Mouse (Mus musculus): ENCODE data around the gene Eif4g1.

Eif4g1 gene

DNA sequence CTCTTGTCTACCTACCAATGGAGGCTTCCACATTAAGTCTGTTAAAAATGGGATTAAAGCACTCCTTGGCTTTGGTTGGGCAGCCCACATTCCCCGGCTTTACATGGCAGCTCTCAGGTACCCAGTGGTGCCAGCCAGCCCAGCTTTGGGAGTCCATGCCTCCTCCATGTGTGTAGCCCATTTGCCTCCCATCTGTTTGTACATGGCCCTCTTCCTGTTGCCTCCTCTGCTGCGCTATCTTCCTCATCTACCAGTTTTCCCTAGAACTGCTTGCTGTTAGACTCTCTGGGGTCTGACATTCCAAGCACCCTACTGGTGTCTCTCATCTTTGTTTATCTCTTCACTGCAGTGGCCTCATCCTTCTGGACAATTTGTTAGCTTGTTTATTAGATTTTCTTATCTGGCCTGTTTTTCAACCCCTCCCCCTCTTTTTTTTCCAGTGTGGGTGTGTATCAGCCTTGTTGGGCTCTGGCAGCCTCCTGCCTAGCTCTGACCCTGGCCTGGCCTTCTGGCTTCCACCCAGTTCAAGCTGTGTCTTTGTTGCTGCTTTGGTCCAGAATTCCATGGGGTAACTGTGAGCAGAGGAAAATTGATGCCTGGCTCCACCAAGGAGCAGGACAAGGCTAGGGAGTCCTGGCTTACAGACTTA lies 38.4 kb downstream of the Eif4g1 start:
- DNase-seq, result peak; percentile 60

DNA sequence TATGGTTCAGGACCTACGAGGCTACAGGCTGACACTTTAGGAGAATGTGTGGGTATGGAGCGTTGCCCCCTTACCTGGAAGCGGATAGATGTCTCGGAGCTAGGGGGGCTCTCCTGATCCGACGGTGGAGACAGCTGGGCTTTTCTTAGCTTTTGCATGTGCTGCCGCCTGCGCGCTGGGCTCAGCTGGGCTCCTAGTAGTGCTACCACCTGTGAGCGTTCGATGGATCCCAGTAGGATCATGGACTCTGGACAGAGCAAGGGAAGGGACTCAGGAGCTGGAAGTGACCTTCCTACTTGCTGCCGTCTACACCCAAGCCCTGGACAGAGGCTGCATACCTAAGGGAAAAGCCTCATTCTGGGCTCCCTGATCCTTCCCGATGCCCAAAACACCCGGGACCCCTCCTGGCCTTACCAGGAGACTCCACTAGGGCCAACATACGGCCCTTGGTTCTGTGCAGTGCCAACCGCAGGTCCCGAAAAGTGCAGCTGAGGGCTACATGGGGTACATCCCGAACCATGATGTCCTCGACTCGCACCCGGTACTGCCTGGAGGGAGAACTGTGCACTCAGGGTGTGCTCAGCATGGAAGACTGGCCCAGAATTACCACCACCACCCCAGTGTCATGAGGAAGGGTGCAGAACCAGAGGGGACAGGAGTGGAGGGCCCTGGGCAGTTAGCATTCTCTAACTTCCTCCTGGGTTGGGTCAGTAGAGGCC lies 40.3 kb downstream of the Eif4g1 start:
- DNase-seq, result no peak

DNA sequence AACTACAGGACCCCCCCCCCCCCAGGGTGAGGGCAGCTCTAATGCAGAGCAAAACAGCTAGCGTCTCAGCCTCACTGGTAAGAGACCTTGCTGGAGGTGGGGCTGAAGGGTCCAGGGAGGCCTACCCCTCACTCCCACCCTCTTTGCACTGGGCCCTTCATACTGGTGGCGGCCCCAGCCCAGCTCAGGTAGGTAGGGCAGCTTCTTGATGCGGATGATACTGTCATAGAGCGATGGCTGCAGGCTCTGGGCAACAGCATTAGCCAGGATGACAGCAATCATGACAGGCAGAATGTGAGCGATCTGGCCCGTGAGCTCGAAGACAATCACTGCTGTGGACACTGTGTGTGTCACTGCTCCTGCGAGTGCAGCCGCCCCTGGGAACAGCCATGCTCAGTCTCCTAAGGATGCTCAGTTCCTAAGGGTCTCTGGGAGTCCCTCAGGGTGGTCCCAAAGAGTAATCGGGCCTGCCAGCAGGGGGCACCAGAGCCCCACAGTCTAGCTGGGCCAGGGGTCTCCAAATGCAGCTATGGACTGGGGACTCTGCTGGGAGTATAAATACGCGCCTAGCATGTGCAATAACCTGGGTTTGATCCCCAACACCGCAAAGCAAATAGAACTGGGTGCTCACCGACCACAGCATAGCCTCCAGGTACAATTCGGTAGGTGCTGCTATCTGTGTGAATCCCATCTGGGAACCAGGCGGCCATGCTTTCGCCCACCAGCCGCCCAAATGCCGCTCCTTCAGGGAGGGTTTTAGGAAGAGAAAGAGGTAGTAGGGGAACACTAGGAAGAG lies 41.0 kb downstream of the Eif4g1 start:
- DNase-seq, result no peak

DNA sequence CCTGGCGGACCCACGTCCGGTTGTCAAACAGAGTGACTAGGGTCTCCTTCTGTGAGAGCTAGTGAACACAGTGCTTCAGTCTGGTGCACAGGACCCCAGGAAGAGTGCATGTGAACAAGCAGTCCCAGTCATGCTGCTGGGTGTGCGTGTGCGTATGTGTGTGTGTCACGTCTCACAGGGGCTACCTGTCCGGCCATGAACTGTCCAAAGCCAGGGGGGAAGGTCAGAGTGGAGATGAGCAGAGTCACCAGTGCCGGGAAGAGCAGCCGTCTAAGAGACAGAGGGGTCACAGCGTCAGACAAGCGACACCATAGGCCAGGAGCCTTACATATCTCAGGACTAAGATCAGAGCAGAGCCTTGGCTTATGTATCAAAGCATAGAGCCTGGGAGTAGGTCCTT lies 42.3 kb downstream of the Eif4g1 start:
- DNase-seq, result no peak

- no peak for DNase-seq
Observed at GRCm38 (mm10) chr16:20710810-20711209, 42.7 kb downstream of the Eif4g1 start.

- no peak for DNase-seq
Observed at GRCm38 (mm10) chr16:20712190-20712589, 44.1 kb downstream of the Eif4g1 start.

- peak; percentile 79 for DNase-seq
Observed at GRCm38 (mm10) chr16:20712889-20713288, 44.8 kb downstream of the Eif4g1 start.

- no peak for DNase-seq
Observed at GRCm38 (mm10) chr16:20714307-20715080, 46.4 kb downstream of the Eif4g1 start.

DNA sequence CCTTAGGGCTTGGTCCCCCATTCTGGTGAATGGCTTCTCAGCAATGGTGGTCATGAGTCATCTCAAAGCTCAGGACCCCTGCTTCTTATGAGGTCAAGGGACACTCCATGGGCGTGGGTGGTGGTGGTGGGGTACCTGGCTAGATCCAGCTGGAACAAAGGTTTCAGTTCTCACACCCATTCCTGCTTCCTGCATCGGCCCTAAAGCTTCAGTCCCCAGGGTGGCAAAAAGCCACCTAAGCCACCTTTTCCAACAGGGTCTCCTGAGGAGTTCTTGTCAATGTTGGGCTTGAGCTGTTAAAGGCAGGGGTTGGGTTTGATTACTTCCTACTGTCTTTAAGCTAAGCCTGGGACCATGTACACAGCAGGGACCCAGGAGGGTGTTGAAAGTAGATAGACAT lies 47.0 kb downstream of the Eif4g1 start:
- no peak for DNase-seq

DNA sequence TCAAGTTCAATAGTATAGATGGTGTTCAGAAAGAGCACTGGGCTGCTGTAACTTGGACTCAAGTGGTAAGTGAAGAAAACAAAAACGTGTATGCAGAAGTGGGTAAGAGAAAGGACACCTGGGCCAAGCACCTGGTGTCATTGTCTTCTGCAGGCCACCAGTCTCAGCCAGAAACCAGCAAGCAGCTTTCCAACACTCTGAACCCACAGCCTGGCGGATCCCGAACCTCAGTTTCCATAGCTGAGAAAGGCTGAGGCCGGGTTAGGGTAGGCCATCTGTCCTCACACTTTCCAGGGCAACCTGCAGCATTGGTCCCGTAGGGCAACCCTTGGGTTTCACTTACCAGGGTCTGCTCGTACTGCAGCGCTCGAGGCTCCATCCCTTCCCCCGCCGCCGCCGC lies 47.5 kb downstream of the Eif4g1 start:
- DNase-seq, result no peak

DNA sequence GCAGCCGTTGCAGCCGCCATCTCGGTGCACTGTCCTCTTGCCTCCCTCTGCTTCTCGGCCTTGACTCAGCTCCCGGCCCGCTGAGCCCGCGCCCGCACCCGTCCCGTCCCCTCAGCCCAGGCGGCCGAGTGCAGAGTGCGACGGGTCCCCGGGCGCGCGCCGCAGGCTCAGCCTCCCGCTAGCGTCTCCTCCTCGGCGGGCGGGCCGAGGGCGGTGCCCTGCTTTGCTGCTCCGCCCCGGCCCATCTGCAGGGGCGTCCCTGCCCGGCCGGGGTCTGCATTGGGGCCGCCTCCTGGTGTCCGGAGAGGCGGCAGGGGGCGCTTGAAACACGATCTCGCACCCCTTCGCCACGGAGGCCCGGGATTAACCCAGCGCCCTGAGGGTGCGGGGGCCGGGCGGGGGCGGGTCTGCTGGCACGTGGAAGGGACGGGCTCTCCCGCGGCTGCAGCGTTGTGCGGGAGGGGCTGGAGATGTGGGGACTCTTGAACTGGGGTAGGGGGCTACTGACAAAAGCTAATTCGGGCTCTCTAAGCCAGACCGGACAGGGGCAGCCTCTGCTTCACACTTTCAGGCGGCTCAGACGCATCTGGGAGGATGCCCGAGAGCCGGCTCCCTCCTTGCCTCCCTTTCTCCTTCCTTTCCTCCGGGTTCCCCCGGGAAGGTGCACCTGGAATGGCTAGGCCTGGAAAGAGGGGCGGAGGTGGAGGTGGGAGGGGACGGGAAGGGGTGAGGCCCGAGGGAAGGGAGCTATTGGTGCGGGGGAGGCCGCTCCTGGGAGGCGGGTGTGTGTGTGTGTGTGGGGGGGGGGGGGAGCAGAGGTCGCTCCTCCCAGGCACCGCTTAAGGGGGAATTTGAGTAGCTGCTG lies 48.1 kb downstream of the Eif4g1 start:
- peak; percentile 88 for DNase-seq

GRCm38 (mm10) chr16:20716841-20717180 lies 48.7 kb downstream of the Eif4g1 start:
- DNase-seq, result no peak

GRCm38 (mm10) chr16:20717181-20717977 lies 49.3 kb downstream of the Eif4g1 start, which contains the start of the genes Polr2h and Clcn2:
Gene Polr2h (plus strand): TSS chr16:20717665.
Gene Clcn2 (minus strand): TSS chr16:20717746.
- peak; percentile 98 for DNase-seq

- DNase-seq, result no peak
Observed at GRCm38 (mm10) chr16:20717978-20718670, 50.0 kb downstream of the Eif4g1 start.

GRCm38 (mm10) chr16:20721808-20722207 lies 53.7 kb downstream of the Eif4g1 start:
- DNase-seq, result no peak

DNA sequence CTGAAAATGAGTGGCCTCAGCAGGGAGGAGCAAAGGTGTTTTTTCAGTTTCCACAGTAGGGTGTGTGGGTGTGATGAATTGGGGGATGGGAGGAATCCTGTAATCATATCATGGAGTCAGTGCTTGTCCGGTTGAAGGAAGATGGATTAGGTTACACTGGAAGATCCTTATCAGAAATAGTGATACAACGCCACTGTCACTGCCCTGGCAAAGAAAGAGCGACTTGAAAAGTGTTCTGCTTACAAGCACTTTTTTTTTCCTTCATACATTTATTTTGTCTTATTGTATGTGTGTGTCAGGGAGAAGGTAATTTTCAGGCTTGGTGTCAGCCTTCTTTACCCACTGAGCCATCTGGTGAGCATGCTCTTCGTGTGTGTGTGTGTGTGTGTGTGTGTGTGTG lies 54.6 kb downstream of the Eif4g1 start:
- no peak for DNase-seq

- DNase-seq, result no peak
Observed at GRCm38 (mm10) chr16:20723247-20723646, 55.1 kb downstream of the Eif4g1 start.

DNA sequence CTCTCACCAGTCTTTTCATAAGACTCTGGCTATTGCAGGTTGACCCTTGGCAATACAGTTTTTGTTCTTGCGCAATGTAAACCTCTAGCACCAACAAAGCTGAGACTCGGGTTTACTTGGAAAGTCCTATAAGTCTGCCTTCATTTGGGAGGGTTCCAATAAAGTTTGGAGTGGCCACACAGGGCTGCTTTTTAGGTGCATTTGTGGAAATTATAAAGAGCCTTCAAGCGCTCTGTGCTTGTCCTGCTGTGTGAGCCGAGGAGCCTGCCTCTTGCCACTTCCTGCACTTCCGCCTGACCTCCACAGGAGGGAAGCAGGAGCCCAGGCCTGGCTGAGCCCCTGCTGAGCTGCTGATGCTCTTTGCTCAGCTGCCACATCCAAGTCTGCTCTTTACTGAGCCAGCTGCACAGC lies 56.2 kb downstream of the Eif4g1 start:
- DNase-seq, result peak; percentile 68

GRCm38 (mm10) chr16:20725321-20725720 lies 57.2 kb downstream of the Eif4g1 start:
- DNase-seq, result no peak

DNA sequence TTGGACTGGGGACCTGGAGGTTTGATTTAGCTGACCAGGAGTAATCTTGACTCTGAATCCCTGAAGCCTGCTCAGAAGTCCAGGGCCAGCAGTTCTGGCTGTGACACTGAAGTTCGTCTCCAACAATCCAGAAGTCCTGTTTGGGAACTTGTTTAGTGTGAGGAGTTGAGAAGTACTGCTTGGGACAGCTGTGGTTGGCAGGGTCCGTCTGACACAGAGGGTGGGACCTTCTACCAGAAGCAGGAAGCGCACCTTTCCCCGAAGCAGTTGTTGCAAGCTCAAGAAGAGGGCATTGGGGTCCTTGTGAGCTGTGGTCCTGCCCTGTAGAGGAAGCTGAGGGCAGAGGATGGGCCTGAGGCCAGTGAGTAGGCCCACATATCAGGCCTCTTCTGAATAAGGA lies 57.6 kb downstream of the Eif4g1 start:
- no peak for DNase-seq
